Mouse (Mus musculus): ENCODE measurements at regions not wholly inside any gene's neighbourhood (a gene's known extent, or its start where the extent isn't known, plus 50 kb on each side); places are given as distances from the start of the nearest gene placed in this dataset.

GRCm38 (mm10) chr2:78804931-78805330 lies 63.0 kb upstream of the Ube2e3 start:
- DNase-seq = no peak

GRCm38 (mm10) chr2:78803543-78803942 lies 64.4 kb upstream of the Ube2e3 start:
- no peak for DNase-seq

GRCm38 (mm10) chr2:78795446-78795845 lies 72.5 kb upstream of the Ube2e3 start:
- no peak for DNase-seq

- no peak for DNase-seq
Observed at GRCm38 (mm10) chr2:78794734-78795133, 73.2 kb upstream of the Ube2e3 start.

- no peak for DNase-seq
Observed at GRCm38 (mm10) chr2:78789124-78789523, 78.8 kb upstream of the Ube2e3 start.

- DNase-seq = no peak
Observed at GRCm38 (mm10) chr2:78788222-78788621, 79.7 kb upstream of the Ube2e3 start.

- DNase-seq = no peak
Observed at GRCm38 (mm10) chr2:78779949-78780348, 88.0 kb upstream of the Ube2e3 start.

- DNase-seq = no peak
Observed at GRCm38 (mm10) chr2:78777589-78777988, 90.3 kb upstream of the Ube2e3 start.

- DNase-seq = no peak
Observed at GRCm38 (mm10) chr2:78754362-78754761, 113.6 kb upstream of the Ube2e3 start.

- no peak for DNase-seq
Observed at GRCm38 (mm10) chr2:78753918-78754317, 114.0 kb upstream of the Ube2e3 start.

GRCm38 (mm10) chr2:78730161-78730560 lies 137.8 kb upstream of the Ube2e3 start:
- no peak for DNase-seq

GRCm38 (mm10) chr2:78726060-78726459 lies 141.9 kb upstream of the Ube2e3 start:
- no peak for DNase-seq

GRCm38 (mm10) chr2:78724416-78724815 lies 143.5 kb upstream of the Ube2e3 start:
- DNase-seq = no peak

GRCm38 (mm10) chr2:78723423-78723822 lies 144.5 kb upstream of the Ube2e3 start:
- DNase-seq = no peak

- DNase-seq = no peak
Observed at GRCm38 (mm10) chr2:78722739-78723138, 145.2 kb upstream of the Ube2e3 start.

GRCm38 (mm10) chr2:78718550-78718949 lies 149.4 kb upstream of the Ube2e3 start:
- no peak for DNase-seq

- DNase-seq = no peak
Observed at GRCm38 (mm10) chr2:78716157-78716798, 151.6 kb upstream of the Ube2e3 start.

- DNase-seq = peak; percentile 63
Observed at GRCm38 (mm10) chr2:78694851-78695250, 173.1 kb upstream of the Ube2e3 start.

GRCm38 (mm10) chr2:78656668-78657067 lies 211.3 kb upstream of the Ube2e3 start:
- DNase-seq = no peak

GRCm38 (mm10) chr2:78655156-78655855 lies 212.6 kb upstream of the Ube2e3 start:
- no peak for DNase-seq

GRCm38 (mm10) chr2:78651549-78651948 lies 216.4 kb upstream of the Ube2e3 start:
- no peak for DNase-seq

- no peak for DNase-seq
Observed at GRCm38 (mm10) chr2:78640361-78640760, 227.6 kb upstream of the Ube2e3 start.

- DNase-seq = no peak
Observed at GRCm38 (mm10) chr2:78625264-78625663, 242.7 kb upstream of the Ube2e3 start.

- DNase-seq = no peak
Observed at GRCm38 (mm10) chr2:78606388-78606787, 261.5 kb upstream of the Ube2e3 start.

GRCm38 (mm10) chr2:78600753-78601152 lies 267.2 kb upstream of the Ube2e3 start:
- no peak for DNase-seq

All from retina, postnatal 1 day (tissue).